Mouse (Mus musculus) testis, adult 2 months (tissue): Measurements from ENCODE around the gene Flvcr1.

ENCODE experiments used
- CTCF ChIP-seq: fragments of 200-500 bp; IDR thresholded peaks from 2 replicates; pipeline ENCODE4 v1.5.1; 2012; ENCODE audit warnings: low read depth, mild to moderate bottlenecking, inconsistent platforms, low read length, moderate library complexity; ENCODE audit not compliant: control insufficient read depth, insufficient read depth, insufficient replicate concordance
- POLR2A ChIP-seq: fragments of 200-500 bp; IDR thresholded peaks from 2 replicates; pipeline ENCODE4 v1.6.1; 2012; ENCODE audit warnings: low read depth, mild to moderate bottlenecking, inconsistent platforms, low read length, moderate library complexity; ENCODE audit not compliant: control insufficient read depth

- TF ChIP-seq CTCF, result no peak
- no peak for TF ChIP-seq POLR2A
Measured at GRCm38 (mm10) chr1:191037999-191038398, 12.0 kb upstream of the Flvcr1 start.
